Mouse (Mus musculus): Measurements from ENCODE around the gene Ap1m2.

DNA sequence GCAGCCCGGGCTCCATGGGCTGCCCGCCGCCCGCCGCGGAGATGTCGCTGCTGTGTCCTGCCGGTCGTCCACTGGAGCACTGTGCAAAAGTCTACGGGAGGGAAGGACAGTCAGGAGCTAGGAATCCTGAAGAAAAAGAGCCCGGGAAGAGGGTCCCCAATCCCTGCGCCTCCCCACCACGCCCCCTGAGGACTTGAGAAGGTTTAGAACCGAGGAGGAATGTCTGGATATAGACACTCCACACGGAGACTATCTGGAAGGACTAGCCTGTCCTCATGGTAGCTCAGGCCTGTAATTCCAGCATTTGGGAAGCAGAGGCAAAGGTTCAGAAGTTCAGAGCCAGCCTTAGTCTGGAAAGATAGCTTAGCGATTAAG is 67.0 kb downstream of the Ap1m2 start:
- TF ChIP-seq POLR2A (IDR thresholded peaks at IDR 0.05; ENCODE audit: borderline replicate concordance, insufficient read depth, low read length) (no peak), CTCF (IDR thresholded peaks at IDR 0.05; ENCODE audit: borderline replicate concordance, insufficient read depth, low read depth, low read length) (no peak)

Data from cerebellum, adult 2 months (tissue).